Mouse (Mus musculus) ES-Bruce4 (cell line): Measurements from ENCODE around the gene Tmc7. TPM values are rescaled to one million over a fixed set of nuclear protein-coding genes. Genes with fewer than 3 reads are reported as not detected.

Source experiments
- H3K27ac ChIP-seq: 2 replicates; pipeline ENCODE4 v1.5.1; 2012; ENCODE audit warnings: low read length, inconsistent platforms; ENCODE audit not compliant: insufficient read depth
- H3K27me3 ChIP-seq: 2 replicates; pipeline ENCODE4 v1.6.1; 2012; ENCODE audit warnings: mild to moderate bottlenecking, low read length, inconsistent platforms; ENCODE audit not compliant: control insufficient read depth, poor library complexity, insufficient read depth, severe bottlenecking
- H3K36me3 ChIP-seq: 2 replicates; pipeline ENCODE4 v1.6.1; 2012; ENCODE audit warnings: inconsistent platforms, mild to moderate bottlenecking, low read length, moderate library complexity; ENCODE audit not compliant: control insufficient read depth, poor library complexity, insufficient read depth, severe bottlenecking
- H3K4me1 ChIP-seq: one replicate; pipeline ENCODE4 v1.8.1; 2011; ENCODE audit warnings: low read length; ENCODE audit not compliant: control insufficient read depth, insufficient read depth
- H3K4me3 ChIP-seq: 2 replicates; pipeline ENCODE4 v1.5.1; 2011; ENCODE audit warnings: low read depth, mild to moderate bottlenecking, low read length
- H3K9ac ChIP-seq: 2 replicates; pipeline ENCODE4 v1.6.1; 2012; ENCODE audit warnings: low read depth, mild to moderate bottlenecking, inconsistent platforms; ENCODE audit not compliant: poor library complexity, severe bottlenecking
- H3K9me3 ChIP-seq: replicated peaks from 2 replicates; pipeline ENCODE4 v1.6.1; 2012; ENCODE audit warnings: mild to moderate bottlenecking, low read length, inconsistent platforms; ENCODE audit not compliant: control insufficient read depth, poor library complexity, insufficient read depth, severe bottlenecking
- CTCF ChIP-seq: IDR thresholded peaks from one replicate; pipeline ENCODE4 v1.8.1; 2011; ENCODE audit warnings: low read depth, low read length
- EP300 ChIP-seq: IDR thresholded peaks from 2 replicates; pipeline ENCODE4 v1.6.1; 2011; ENCODE audit warnings: low read depth, low read length; ENCODE audit not compliant: insufficient read depth
- POLR2A ChIP-seq: IDR thresholded peaks from one replicate; pipeline ENCODE4 v1.8.1; 2011; ENCODE audit warnings: low read length; ENCODE audit not compliant: insufficient read depth
- polyA plus RNA-seq: library from polyadenylated mRNA; stranded (reverse); fragments of >200 nt; gene quantifications from 2 replicates; pipeline ENCODE4 v1.2.4, GENCODE M21; 2011; ENCODE audit warnings: low read depth; ENCODE audit not compliant: missing spikeins, insufficient read depth, insufficient read length

The Tmc7 gene
- polyA plus RNA-seq, 1 experiment, result 7.7 TPM

DNA sequence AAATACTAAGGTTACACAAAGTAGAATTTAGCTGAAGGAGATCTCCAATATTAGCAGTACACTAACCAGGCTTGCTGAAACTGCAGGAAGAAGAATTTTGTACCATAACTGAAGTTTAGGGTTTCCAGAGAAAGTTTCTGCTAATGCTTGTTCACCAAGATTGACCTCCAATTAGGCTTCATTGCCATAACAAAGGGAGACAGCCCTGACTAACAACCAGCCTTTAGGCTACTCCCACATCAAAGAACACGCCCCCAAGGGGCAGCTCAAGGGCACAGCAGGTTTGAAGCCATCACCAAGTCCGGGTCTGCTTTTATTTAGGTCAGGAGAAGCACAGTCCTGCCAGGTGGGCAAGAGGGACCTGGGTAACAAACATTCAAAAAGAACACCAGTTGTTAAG, 4.6 kb downstream of the Tmc7 start:
- Histone ChIP-seq H3K9ac (no peak overlapping the region), H3K9me3 (no peaks in the 10 kb centered on the region), H3K4me3 (no peak overlapping the region), H3K27me3 (peaks cover 7% of the 10 kb centered on the region; the same call in 1 of the 2 replicates), H3K36me3 (no peaks in the 10 kb centered on the region), H3K27ac (no peak overlapping the region), H3K4me1 (no peaks in the 10 kb centered on the region)
- TF ChIP-seq EP300 (no peak), CTCF (peak; percentile 12)

- no peak overlapping the region for H3K9ac ChIP-seq
- H3K27ac ChIP-seq, result no peak overlapping the region
- TF ChIP-seq CTCF (no peak), POLR2A (no peak), EP300 (no peak)
- H3K4me3 ChIP-seq, result no peak overlapping the region
- H3K36me3 ChIP-seq, result no peaks in the 10 kb centered on the region
- no peaks in the 10 kb centered on the region for H3K4me1 ChIP-seq
- no peaks in the 10 kb centered on the region; the same call in 1 of the 2 replicates for H3K27me3 ChIP-seq
- no peaks in the 10 kb centered on the region for H3K9me3 ChIP-seq
Observed at GRCm38 (mm10) chr7:118578269-118578668, 6.3 kb downstream of the Tmc7 start.

DNA sequence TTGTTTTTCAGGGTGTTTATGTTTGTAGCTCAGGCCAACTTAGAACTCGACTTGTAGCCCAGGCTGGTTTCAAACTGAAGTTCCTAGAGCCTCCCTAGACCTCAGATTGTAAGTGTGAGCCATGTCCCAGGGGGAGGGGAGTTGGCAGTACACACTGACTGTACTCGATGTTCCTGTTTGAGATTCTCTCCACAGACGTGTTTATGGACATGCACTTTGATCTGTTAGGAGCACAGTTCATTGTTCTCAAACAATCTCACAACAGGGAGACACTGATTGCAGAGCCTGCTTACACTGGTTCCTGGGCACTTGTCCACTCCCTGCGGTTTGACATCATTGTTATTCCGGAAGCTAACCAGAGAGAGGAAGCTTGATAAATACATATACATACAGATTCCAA, 12.5 kb downstream of the Tmc7 start:
- Histone ChIP-seq H3K36me3 (no peaks in the 10 kb centered on the region), H3K4me3 (no peak overlapping the region), H3K9ac (no peak overlapping the region), H3K27me3 (no peaks in the 10 kb centered on the region), H3K27ac (no peak overlapping the region), H3K9me3 (no peaks in the 10 kb centered on the region), H3K4me1 (peaks cover 2% of the 10 kb centered on the region)
- TF ChIP-seq POLR2A, result no peak
- TF ChIP-seq EP300, result no peak
- TF ChIP-seq CTCF, result no peak

DNA sequence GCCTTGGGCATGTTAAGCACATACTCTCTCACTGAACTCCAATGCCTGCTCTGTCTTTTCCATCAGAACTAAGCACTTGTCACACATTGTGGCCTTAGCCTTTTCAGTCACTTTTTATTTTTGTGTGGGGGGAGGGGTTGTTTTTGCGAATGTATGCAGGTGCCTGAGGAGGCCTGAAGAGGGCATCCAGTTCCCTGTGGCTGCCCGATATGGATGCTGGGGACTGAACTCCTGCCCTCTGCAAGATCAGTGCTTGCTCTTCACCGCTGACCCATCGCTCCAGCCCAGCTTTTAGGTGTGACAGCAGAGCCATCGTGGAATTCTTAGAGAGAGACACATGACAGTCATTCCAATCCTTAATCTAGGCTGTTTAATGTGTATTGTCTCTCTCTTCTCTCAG, 13.2 kb downstream of the Tmc7 start:
- H3K27me3 ChIP-seq, result no peaks in the 10 kb centered on the region
- TF ChIP-seq CTCF, result peak; percentile 12
- no peak for TF ChIP-seq POLR2A
- no peak overlapping the region for H3K9ac ChIP-seq
- no peak overlapping the region for H3K4me3 ChIP-seq
- H3K27ac ChIP-seq, result no peak overlapping the region
- peaks cover 2% of the 10 kb centered on the region for H3K4me1 ChIP-seq
- H3K9me3 ChIP-seq, result no peaks in the 10 kb centered on the region
- no peaks in the 10 kb centered on the region for H3K36me3 ChIP-seq

DNA sequence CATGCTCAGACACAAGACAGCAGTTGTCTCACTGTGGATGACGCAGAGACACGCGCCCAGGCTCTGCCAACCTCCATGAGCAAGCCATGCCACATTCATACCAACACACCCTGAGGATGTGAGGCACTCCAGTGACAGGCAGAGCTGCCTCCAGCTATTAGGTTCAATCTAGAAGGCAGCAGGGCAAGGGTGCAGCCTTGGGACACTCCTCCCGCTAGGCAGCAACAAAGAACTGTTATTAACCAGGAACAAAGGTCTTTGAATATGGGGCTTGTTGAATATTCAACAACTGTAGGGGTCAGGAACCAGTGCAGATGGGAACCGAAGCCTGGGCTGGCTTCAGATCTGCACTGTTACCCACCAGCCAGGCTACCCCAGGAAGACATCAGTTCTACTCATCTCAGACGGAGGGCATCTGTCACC, 15.4 kb downstream of the Tmc7 start:
- peaks cover 2% of the 10 kb centered on the region for H3K4me1 ChIP-seq
- TF ChIP-seq POLR2A, result no peak
- TF ChIP-seq CTCF, result no peak
- 0 out of 2 replicates have a peak, but pooled peaks have one; percentile 7 for TF ChIP-seq EP300
- H3K27me3 ChIP-seq, result no peaks in the 10 kb centered on the region
- no peak overlapping the region for H3K9ac ChIP-seq
- H3K9me3 ChIP-seq, result no peaks in the 10 kb centered on the region
- no peaks in the 10 kb centered on the region for H3K36me3 ChIP-seq
- H3K27ac ChIP-seq, result no peak overlapping the region
- H3K4me3 ChIP-seq, result no peak overlapping the region

DNA sequence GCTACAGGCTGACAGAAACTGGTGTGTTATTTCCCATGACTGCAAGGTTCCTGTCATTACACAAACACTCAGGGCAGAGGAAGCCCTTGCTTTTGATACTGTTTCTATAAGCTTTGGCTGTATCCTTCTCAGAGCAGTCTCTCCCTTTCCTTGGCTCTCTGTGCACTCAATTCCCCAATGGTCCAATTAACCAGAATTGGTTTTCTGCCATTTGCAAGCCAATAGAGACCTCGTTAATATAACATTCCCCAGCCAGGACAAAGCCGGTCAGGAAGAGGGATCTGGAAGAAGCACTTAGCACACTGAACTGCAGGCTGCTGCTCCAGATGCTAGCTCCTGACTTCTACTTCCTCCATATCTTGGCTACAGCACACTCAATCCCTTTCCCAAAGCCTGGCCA, 30.2 kb downstream of the Tmc7 start:
- Histone ChIP-seq H3K4me3 (no peak overlapping the region), H3K9me3 (no peaks in the 10 kb centered on the region), H3K4me1 (no peaks in the 10 kb centered on the region), H3K27me3 (no peaks in the 10 kb centered on the region), H3K9ac (no peak overlapping the region), H3K27ac (no peak overlapping the region), H3K36me3 (no peaks in the 10 kb centered on the region)
- TF ChIP-seq CTCF (no peak), EP300 (no peak), POLR2A (no peak)
